Mouse (Mus musculus) ES-Bruce4 (cell line): ENCODE measurements around the gene Gjc1. TPM values are rescaled to one million over a fixed set of nuclear protein-coding genes. Genes with fewer than 3 reads are reported as not detected.

Experiments
- H3K27ac ChIP-seq: 2 replicates; pipeline ENCODE4 v1.5.1; 2012; ENCODE audit warnings: low read length, inconsistent platforms; ENCODE audit not compliant: insufficient read depth
- H3K27me3 ChIP-seq: 2 replicates; pipeline ENCODE4 v1.6.1; 2012; ENCODE audit warnings: mild to moderate bottlenecking, low read length, inconsistent platforms; ENCODE audit not compliant: control insufficient read depth, poor library complexity, insufficient read depth, severe bottlenecking
- H3K36me3 ChIP-seq: 2 replicates; pipeline ENCODE4 v1.6.1; 2012; ENCODE audit warnings: inconsistent platforms, mild to moderate bottlenecking, low read length, moderate library complexity; ENCODE audit not compliant: control insufficient read depth, poor library complexity, insufficient read depth, severe bottlenecking
- H3K4me1 ChIP-seq: one replicate; pipeline ENCODE4 v1.8.1; 2011; ENCODE audit warnings: low read length; ENCODE audit not compliant: control insufficient read depth, insufficient read depth
- H3K4me3 ChIP-seq: 2 replicates; pipeline ENCODE4 v1.5.1; 2011; ENCODE audit warnings: low read depth, mild to moderate bottlenecking, low read length
- H3K9ac ChIP-seq: 2 replicates; pipeline ENCODE4 v1.6.1; 2012; ENCODE audit warnings: low read depth, mild to moderate bottlenecking, inconsistent platforms; ENCODE audit not compliant: poor library complexity, severe bottlenecking
- H3K9me3 ChIP-seq: replicated peaks from 2 replicates; pipeline ENCODE4 v1.6.1; 2012; ENCODE audit warnings: mild to moderate bottlenecking, low read length, inconsistent platforms; ENCODE audit not compliant: control insufficient read depth, poor library complexity, insufficient read depth, severe bottlenecking
- CTCF ChIP-seq: IDR thresholded peaks from one replicate; pipeline ENCODE4 v1.8.1; 2011; ENCODE audit warnings: low read depth, low read length
- EP300 ChIP-seq: IDR thresholded peaks from 2 replicates; pipeline ENCODE4 v1.6.1; 2011; ENCODE audit warnings: low read depth, low read length; ENCODE audit not compliant: insufficient read depth
- POLR2A ChIP-seq: IDR thresholded peaks from one replicate; pipeline ENCODE4 v1.8.1; 2011; ENCODE audit warnings: low read length; ENCODE audit not compliant: insufficient read depth
- polyA plus RNA-seq: library from polyadenylated mRNA; stranded (reverse); fragments of >200 nt; gene quantifications from 2 replicates; pipeline ENCODE4 v1.2.4, GENCODE M21; 2011; ENCODE audit warnings: low read depth; ENCODE audit not compliant: missing spikeins, insufficient read depth, insufficient read length

The Gjc1 gene
- polyA plus RNA-seq, 1 experiment, result 71.0 TPM

GRCm38 (mm10) chr11:102783443-102783842 lies 36.1 kb downstream of the Gjc1 start:
- no peak overlapping the region for H3K4me3 ChIP-seq
- H3K9ac ChIP-seq, result no peak overlapping the region
- no peaks in the 10 kb centered on the region for H3K36me3 ChIP-seq
- peaks cover 1% of the 10 kb centered on the region for H3K4me1 ChIP-seq
- no peaks in the 10 kb centered on the region for H3K9me3 ChIP-seq
- no peak overlapping the region for H3K27ac ChIP-seq
- no peak for TF ChIP-seq EP300
- TF ChIP-seq CTCF, result no peak
- TF ChIP-seq POLR2A, result no peak
- no peaks in the 10 kb centered on the region for H3K27me3 ChIP-seq

- no peaks in the 10 kb centered on the region for H3K27me3 ChIP-seq
- no peak overlapping the region for H3K27ac ChIP-seq
- no peak overlapping the region for H3K9ac ChIP-seq
- no peaks in the 10 kb centered on the region for H3K36me3 ChIP-seq
- no peaks in the 10 kb centered on the region for H3K9me3 ChIP-seq
- H3K4me3 ChIP-seq, result no peak overlapping the region
- peaks cover 1% of the 10 kb centered on the region for H3K4me1 ChIP-seq
- TF ChIP-seq CTCF, result no peak
- TF ChIP-seq EP300, result no peak
- TF ChIP-seq POLR2A, result no peak
Observed at GRCm38 (mm10) chr11:102781523-102781922, 38.0 kb downstream of the Gjc1 start.

- H3K4me3 ChIP-seq, result no peak overlapping the region
- peaks cover 1% of the 10 kb centered on the region for H3K4me1 ChIP-seq
- H3K27ac ChIP-seq, result no peak overlapping the region
- H3K9ac ChIP-seq, result no peak overlapping the region
- H3K9me3 ChIP-seq, result no peaks in the 10 kb centered on the region
- no peak for TF ChIP-seq EP300
- no peak for TF ChIP-seq CTCF
- TF ChIP-seq POLR2A, result no peak
- no peaks in the 10 kb centered on the region for H3K27me3 ChIP-seq
- H3K36me3 ChIP-seq, result no peaks in the 10 kb centered on the region
Observed at GRCm38 (mm10) chr11:102780986-102781351, 38.5 kb downstream of the Gjc1 start.

GRCm38 (mm10) chr11:102780271-102780985 lies 39.1 kb downstream of the Gjc1 start:
- Histone ChIP-seq H3K27me3 (no peaks in the 10 kb centered on the region), H3K27ac (no peak overlapping the region)

GRCm38 (mm10) chr11:102779824-102780223 lies 39.7 kb downstream of the Gjc1 start:
- Histone ChIP-seq H3K27ac (no peak overlapping the region), H3K9me3 (no peaks in the 10 kb centered on the region), H3K4me3 (no peak overlapping the region), H3K9ac (no peak overlapping the region), H3K4me1 (peaks cover 1% of the 10 kb centered on the region), H3K36me3 (no peaks in the 10 kb centered on the region), H3K27me3 (no peaks in the 10 kb centered on the region)
- no peak for TF ChIP-seq CTCF
- TF ChIP-seq POLR2A, result no peak
- no peak for TF ChIP-seq EP300

More at GRCm38 (mm10) chr11:102780271-102780985, 39.1 kb downstream of the Gjc1 start:
- no peak overlapping the region for H3K9ac ChIP-seq
- TF ChIP-seq EP300 (no peak), CTCF (no peak), POLR2A (no peak)
- H3K4me1 ChIP-seq, result peaks cover 1% of the 10 kb centered on the region
- H3K4me3 ChIP-seq, result no peak overlapping the region
- H3K36me3 ChIP-seq, result no peaks in the 10 kb centered on the region
- no peaks in the 10 kb centered on the region for H3K9me3 ChIP-seq

- H3K27ac ChIP-seq, result no peak overlapping the region
Observed at GRCm38 (mm10) chr11:102779081-102779638, 40.3 kb downstream of the Gjc1 start.

More at GRCm38 (mm10) chr11:102779081-102779638, 40.3 kb downstream of the Gjc1 start:
- TF ChIP-seq CTCF, result no peak
- TF ChIP-seq EP300, result no peak
- Histone ChIP-seq H3K9me3 (no peaks in the 10 kb centered on the region), H3K36me3 (no peaks in the 10 kb centered on the region), H3K27me3 (no peaks in the 10 kb centered on the region), H3K4me1 (peaks cover 1% of the 10 kb centered on the region), H3K9ac (no peak overlapping the region), H3K4me3 (no peak overlapping the region)
